Mouse (Mus musculus) cerebellum, postnatal 25 days (tissue): Measurements from ENCODE around the gene Cdkal1.
A peak's percentile ranks its signal among the peaks of the same experiment; 100 is the strongest.

Source experiments
- DNase-seq, 2 experiments: peaks; one replicate each; pipeline ENCODE4 v3.0.0; 2021; ENCODE audit warnings: mixed read lengths in 2 of 2

Gene Cdkal1

DNA sequence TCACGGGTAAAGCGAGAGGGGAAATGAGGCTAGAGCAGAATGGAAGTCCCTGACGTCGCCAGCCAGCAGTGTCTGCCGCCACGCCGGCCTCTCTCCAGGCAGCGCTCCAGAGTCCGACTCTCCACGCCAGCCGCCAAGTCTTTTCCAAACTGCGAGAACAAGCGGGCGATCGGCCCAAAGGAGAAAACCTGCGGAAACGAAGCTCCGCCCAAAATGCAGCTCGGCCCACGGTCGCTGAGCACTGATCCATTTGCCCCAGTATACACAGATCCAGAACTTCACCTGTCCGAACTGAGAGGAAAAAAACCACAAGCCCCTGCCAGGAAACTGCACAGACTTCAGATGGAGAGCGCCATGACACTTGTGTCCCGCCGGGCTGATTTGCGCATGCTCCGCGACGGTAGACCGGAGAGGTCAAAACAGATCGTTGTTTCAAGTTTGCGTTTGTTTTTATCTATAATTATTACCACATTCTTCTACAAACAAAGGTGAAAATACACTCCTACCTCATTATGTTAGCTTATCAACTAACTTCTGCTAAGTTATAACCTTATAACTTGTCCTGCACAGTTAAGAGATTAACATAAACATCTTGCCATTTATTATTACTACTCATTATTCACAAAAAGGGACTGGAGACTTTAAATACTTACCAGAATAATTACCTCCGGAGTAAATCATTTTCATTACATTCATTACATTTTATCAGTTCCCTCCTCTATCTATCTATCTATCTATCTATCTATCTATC, at the start of gene Cdkal1:
Gene Cdkal1 (minus strand): TSS at position 394 of the 751 bp plus-strand sequence.
- DNase-seq: peak; percentile 91

DNA sequence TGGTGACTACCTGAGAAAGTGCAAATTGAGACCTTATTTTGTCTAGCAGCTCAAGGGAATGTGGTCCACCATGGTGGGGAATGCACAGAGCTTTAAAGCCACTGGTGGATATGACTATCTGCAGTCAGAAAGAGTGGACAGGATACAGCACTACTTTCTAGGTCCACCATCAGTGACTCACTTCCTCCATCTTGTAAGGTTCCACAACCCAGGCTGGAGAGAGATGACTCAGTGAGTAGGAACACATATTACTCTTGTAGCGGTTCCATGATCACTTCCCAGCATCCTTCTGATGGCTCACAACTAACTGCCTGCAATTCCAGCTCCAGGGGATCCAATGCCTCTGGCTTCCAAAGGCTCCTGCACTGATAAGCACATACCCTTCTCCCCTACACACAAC, 47.9 kb upstream of the Cdkal1 start:
- no peak for DNase-seq

DNA sequence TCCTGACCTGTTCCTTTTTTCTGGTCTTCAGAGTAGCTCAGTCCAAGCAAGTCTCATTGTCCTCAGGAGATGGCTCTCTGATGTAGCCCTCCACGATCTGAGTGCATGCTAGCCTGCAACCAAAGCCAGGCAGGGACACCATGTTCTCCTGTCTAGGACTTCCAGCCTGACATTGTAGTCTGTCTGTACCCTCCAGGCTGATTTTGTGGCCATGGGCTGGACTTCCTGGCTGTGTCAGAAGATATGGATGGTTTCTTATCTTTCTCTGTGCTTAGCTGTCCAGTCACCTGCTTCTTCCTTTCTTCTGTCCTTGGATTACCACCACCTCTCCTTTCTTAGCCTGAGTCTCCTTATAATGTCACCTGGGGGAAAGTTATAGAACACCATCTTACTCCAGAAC, 47.2 kb upstream of the Cdkal1 start:
- no peak for DNase-seq

DNA sequence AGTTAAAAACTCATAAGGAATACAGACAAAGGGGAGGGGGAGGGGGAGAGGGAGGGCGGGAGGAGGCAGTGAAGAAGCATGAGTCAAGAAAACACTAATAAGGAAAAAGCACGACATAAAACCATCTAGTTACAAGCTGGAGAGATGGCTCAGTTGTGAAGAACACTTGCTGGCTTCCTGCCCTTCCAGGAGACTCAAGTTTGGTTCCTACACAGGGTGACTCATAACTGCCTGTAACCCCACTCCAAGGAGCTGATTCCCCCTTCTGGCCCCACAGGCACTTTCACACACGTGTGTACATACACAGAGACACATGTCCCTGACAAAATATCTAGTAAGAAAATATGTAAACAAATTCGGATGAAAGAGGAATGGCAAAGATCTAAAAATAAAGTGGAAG, 46.2 kb upstream of the Cdkal1 start:
- no peak for DNase-seq

DNA sequence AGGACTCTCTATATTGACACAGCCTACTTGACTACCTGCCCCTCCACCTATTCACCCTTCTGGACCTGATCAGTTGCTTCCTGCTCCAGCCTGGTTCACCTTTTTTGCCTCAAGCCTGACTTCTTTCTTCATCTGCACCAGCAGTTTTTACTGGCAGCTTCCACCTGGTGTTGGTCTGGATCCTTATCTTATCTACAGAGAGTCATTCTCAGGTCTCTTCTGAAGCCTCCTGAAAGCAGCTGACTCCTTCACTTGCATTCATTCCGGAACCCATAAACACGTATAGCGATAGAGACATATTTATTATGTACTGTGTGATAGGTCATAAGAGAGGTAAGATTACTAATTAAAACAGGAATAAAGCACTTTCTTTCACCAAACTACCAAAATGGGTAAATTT, 11.3 kb upstream of the Cdkal1 start:
- DNase-seq: no peak

DNA sequence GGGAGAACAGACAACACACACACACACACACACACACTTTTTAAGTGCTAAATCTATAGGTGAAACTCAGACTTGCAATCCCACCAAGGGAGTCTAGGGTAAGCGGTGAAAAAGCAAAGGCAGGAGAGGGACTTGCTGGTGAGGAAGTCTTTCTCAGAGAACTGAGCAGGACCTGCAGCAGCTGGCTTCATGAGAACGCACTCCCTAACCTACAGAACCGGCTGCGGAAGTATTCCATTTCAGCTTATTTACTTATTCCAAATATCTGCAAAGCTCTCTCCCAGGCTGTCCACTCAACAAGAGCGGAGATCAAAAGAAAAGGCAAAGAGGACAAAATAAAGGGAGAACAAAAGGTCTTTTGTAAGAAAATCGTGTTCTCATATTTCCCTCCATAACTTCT, 8.9 kb upstream of the Cdkal1 start:
- DNase-seq: no peak

DNA sequence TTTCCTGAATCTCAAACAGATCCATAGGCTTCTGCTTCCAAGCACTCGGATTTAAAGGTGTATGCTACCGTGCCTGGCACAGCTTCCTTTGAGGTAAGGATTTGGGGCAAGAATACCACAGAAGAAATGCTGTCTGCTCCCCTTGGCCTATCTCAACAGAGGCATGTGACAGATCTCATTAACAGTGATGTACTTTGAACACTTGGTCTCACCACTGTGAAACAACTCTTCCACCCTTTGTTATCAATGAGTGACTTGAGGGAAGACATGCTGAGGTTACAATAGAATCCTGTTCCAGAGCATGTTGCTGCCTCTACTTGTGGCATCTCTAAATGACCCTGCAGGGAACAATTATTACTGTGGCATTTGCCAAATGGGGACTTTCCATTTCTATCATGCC, 4.6 kb upstream of the Cdkal1 start:
- no peak for DNase-seq

DNA sequence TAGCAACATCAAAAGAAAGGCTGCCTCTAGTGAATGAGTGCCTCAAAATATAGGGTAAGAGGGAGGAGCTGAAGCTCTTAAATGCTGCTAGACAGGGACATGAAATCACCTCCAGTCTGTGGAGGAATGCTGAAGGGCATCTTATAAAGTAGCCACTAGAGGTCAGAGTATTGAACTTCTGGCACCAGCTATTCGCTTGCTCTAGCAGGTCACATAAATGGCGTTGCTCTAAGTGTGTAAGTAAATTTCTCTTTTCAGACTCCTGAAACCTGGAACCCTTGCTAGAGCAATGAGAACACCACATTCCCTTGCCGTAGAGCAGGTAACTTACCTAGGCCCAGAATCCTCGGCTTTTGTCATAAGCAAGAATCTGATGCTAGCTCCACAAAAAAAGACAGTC, 2.0 kb upstream of the Cdkal1 start:
- DNase-seq: peak; percentile 27 to 38

DNA sequence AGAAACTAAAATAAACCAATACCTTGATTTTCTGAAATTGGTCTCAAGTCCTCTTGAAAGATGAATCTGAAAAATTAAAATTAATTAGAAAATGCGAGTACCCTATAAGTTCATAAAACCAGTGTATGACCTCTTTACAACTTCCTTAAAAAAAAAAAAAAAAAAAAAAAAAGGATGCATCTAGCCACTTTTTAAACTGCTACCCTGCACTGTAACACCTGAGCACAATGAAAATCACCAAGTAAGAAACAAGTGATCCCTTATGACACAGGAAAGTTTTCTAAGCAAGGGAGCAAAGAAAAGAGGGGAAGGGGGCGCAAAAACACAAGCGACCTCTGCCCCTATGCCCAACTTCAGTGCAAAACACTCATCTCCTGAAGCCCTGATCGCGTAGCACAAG, 598 bp downstream of the Cdkal1 start:
- DNase-seq: no peak

DNA sequence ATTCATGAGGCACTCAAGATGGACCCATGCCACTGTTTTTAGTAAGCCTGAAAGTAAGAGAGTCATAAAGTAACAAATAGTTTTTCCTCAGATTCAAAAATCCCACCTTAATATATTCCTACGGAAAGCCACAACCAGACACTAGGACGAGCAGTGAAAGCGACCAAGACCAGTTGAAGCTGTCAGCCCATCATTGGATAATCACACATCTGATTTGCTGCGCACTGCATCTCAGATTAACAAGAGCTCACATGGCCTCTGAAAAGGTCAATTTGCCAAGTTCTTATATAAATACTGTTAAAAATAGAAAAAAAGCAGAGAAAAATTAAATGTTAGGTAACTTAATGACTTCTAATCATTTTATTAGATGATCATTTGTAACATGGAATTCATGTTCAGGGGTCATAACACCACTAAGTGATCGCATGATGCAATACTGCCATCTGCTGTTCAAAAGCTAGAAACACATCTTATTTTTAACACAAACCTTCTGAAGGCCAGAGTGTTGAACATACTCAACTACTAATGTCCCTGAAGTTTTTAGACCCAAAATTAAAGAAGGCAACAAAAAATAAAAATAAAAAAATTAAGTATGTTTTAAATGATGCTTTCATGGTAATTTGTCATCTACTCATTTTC, 16.9 kb downstream of the Cdkal1 start:
- no peak for DNase-seq

DNA sequence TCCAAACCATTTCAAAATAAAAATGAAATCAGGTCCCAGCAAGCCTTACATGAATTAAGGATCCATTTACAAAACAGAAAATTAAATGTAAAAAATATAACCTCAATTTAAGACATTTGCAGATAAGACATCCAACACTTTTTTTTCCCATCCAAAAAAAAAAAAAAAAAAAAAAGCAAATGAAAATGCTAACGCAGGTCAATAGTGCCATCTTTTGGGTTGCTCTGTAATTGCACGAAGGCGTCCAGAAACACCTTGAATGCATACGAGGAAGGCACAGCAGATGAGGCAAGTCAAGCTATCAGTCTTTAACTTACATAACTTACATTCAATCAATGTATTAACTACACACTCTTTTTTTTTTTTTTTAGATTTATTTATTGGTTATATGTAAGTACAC, 20.3 kb downstream of the Cdkal1 start:
- peak; percentile 38 to 74 for DNase-seq

DNA sequence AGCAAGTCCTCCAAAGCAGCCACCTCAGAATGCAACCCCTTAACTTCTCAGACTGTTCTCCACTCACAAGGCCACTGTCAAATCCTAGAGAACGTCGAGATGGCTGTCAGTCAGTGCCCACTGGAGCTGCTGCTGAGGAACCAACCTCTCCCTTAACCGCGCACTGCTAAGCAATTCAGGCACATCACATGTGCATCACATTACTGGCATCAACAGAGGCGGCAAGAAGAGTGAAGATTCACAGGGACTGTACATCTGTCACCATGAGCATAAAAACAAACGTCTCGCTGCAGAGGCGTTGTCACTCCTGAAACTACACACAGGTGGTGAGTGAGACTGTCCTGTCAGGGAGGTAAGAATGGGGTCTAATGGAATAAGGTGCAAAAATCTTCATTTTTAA, 21.7 kb downstream of the Cdkal1 start:
- no peak for DNase-seq

DNA sequence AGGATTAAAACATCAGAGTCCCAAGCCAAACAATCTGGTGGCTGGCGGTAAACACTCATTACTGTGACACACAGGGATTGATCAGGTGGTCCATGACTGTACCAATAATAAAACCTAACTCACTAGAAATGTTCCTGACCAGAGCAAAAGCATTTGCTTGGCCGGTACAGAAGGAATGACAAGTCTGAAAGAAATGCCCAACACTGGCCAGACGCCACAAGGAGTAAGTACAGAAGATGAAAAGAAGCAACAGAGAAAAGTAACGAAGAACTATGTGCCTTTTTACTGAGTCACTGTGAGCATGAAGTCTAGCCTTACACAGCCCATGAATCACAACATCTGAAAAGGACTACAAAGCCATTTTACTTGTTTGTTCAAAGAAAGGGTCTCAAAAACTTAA, 24.3 kb downstream of the Cdkal1 start:
- DNase-seq: no peak

DNA sequence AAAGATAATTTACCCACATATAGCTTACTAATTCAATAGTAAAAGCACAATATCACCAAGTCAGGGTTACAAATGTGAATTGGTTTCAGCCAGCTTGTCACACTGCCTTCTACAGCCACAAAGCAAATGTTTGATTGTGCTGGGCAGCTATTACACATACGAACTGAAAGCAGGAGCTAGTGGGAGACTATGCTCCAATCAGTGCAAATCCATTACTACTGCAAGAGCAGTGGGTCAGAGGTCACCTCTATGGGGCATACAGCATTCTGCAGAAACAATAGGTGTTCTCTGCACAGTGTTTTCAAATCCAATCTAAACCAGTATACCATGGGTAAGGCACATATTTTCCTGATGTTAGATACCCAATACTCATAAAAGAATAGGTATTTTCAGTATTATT, 27.4 kb downstream of the Cdkal1 start:
- no peak for DNase-seq

DNA sequence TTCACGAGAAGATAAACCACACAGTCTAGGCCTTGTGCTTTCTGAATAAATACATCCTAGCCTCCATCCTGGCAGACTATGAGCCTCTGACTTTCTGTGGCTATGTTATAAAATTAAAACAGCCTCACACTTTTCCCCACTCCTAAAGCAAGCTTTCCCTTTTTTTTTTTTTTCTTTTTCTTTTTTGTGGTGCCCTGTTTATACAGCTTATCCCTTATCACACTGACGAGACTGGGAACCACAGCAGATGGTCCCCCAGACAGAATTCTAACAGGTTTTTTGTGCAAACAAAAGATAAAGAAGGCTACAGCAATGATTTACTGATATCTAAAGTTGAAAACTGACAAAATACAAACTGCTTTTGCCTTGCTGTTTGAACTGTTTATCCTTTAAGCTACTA, 29.0 kb downstream of the Cdkal1 start:
- DNase-seq: no peak

DNA sequence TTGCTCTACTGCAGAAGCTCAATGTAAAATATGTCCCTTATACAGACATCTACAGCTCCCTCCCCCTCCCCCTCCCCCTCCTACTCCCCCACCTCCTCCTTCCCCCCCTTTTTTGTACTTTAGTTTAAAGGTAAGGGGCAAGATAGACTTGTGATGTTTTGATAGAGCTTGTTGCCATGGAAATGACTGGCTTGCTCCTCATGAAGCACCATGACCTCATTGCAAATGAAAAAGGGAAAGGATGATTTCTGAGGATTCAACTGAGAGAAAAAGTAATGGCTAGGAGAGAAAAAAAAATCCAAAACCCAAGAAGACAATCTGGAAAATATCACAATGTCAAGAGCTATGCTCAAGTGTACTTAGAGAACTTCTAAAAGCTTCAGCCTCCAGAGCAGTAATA, 29.4 kb downstream of the Cdkal1 start:
- no peak for DNase-seq

DNA sequence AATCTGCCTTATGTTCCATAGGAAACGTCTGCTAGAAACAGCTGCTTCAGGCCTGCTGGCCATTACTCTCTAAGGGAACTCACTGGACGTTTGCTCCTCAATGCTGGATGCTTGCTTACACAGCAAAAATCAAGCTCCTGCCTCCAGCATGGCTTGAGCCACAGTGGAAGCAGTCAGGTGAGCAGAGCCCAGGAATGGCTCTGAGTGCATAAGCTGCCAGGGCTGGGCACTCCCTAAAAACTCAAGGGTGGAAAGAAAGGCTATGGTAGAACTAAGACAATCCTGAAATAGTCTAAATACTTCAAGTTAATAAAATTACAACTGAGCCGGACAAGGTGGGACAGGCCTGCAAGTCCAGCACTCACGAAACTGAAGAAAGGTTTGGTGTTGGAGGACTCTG, 30.7 kb downstream of the Cdkal1 start:
- no peak for DNase-seq

DNA sequence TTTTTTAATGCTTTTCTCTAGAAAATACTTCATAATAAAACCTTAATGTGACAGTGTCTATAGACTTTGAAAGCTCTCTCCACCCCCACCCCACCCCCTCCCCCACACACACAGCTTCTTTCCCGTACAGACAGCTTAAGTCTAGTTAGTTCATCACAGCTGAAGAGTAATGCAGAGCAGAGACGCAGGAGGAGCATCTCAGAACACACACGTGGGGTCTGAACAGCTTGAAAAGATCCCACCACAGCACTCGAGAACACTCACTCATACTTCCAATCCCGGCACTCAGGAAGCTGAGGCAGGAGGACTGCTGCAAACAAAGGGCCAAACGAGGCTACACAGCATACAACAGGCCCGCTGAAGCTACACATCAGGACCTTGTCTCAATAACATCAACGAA, 31.1 kb downstream of the Cdkal1 start:
- no peak for DNase-seq

DNA sequence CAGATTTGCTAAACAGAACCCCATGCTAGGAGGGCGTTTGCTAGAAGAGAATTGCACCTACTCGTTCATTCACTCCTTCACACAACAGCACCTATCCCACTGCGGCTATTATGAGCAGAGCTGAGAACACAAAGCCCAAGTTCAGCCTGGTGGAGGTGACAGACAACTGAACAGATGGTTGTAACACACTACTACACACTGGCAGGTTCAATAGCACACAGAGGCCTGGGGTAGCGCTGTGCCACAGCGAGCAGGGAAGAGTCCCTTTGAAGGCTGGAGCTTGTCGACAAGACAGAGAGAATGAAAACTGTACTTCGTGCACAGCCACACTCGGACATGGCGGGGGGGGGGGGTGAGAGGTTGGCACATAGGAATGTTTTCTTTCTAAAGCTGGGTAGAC, 31.6 kb downstream of the Cdkal1 start:
- peak; percentile 63 to 74 for DNase-seq

DNA sequence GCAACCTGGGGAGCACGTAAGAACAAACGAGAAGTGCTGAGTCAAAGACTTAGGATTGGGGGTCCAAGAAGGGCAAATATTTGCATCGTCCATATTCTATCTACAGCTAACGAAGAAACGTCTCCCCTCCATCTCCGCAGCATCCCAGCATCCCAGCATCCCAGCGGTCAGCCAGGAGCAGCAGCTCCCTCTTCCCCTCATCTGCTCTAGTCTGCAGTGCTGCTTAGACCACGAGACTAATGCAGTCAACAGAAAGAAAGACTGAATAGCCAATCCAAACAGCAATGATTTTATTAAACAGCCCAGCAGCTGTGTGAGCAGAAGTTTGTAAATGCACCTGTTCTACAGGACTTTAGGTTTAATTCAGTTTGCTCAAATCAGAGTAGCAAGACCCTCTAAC, 32.0 kb downstream of the Cdkal1 start:
- no peak for DNase-seq

DNA sequence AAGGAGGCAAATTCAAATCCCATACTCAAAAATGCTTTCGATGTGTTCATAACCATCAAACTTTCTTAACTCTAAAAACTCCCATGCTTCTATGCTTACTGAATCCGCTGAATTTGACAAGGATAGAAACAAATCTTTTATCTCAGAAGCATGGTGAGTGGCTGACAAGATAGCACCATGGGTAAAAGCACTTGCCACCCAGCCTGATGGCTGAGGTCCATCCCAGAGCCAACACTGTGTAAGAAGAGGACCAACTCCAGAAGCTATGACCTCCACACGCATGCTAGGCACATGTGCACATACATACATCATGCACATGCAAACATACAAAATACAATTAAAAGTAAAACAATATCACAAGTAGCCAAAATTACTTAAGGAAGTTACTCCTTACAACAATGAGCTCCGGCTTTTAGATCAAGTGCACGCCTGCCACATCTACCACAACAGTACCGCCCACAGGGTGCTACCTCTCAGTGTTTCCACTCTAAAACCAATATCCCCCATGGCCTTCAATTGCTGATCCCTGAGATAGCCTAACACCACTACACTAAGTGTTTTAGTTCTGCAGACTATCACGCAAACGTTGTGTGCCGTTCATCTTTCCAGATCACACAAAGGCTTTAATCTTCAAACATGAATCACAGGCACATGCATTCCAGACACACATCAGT, 35.4 kb downstream of the Cdkal1 start:
- no peak for DNase-seq

DNA sequence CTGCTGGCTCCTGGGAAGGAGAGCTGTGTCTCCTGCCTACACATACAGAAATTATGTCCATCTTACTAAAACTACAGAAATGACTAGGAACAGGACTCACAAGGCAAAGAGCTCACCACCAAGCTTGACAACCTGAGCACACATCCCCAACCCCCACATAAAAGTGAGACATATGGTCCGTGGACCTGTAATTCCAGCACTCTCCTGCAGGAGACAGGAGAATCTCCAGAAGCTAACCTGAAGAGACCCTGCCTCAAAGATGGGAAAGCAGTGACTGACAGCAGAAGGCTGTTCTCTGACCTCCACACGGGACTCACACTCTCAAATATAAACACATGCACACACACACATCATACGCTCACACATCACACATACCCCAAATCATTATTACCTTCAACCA, 36.3 kb downstream of the Cdkal1 start:
- no peak for DNase-seq

DNA sequence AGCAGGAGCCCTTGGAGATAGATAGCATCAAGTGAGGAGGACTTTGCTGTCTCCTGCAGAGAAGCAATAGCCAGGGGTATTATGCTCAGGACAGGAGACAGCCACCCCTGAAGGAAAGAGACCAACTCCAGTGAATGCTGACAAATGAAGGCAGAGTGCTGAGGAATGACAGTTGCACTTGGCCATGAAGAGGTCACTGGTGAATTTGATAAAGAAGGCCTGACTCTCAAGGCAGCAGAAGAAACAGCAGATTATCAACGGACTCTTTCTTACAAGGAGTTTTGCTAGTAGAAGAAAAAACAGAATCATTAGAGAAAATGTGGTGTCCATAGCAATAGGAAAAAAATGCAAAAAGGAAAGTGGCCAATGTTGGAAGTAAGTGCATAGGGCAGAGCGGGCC, 37.2 kb downstream of the Cdkal1 start:
- no peak for DNase-seq

DNA sequence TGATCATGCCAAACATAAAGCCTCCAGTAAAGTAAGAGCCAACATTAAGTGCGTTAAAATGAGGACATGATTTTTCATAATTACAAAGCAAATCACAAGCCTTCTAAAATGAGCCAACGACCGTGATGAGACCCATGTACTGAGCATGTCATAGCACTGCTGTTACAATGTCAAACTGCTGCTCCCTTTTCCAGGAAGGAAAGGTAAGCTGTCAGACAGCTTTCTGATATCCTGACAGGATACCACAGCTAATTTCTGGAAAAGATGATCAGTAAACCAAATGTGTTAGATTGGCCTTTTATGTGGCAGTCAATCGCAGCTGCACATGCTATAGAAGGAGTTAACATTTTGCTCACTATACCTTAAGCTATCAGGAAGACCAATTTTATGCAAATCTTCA, 44.7 kb downstream of the Cdkal1 start:
- no peak for DNase-seq
